Mouse (Mus musculus) lung, postnatal 10 days (tissue): ENCODE measurements at regions not wholly inside any gene's neighbourhood (a gene's known extent, or its start where the extent isn't known, plus 50 kb on each side); places are given as distances from the start of the nearest gene placed in this dataset.
A peak's percentile ranks its signal among the peaks of the same experiment; 100 is the strongest.

ENCODE experiments used
- DNase-seq: peaks from one replicate; pipeline ENCODE4 v3.0.0; 2021

- DNase-seq, result peak; percentile 68
Observed at GRCm38 (mm10) chr3:35323450-35324077, 430.3 kb upstream of the Atp11b start.

- DNase-seq, result no peak
Observed at GRCm38 (mm10) chr3:35324186-35324585, 429.7 kb upstream of the Atp11b start.

DNA sequence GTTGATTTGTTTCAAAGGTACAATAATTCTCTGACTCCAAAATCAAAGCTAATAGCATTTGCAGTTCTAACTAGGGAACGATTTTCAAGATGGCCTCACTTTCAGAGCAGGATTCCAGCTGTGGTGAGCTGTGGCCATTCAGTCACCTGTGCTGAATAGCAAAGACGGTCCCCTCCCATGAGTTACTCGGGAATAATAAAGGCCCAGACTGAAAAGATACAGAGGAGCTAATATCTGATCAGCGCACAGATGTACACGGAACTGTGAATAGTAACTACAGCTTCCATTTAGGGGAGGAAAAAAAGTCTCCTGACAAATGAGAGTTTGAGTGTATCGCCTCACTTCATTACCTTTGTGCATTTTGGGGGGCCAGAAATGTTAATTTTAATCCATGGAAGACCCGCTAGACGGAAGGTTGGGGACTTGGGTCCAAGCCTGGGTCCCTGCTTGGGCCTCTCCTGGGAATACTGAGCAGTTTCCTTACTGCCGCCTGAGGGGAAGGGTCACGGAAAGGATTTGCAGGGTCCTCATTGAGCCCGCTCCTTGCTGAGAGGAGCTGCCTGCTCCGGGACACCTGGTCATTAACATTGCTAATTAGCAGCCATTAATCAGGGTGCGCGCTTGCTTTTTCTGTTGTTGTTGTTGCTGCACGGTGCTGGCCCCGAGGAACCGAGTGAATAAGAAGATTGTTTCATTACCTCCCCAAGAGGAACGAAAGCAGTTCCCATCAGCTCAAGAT is 421.2 kb upstream of the Atp11b start:
- DNase-seq, result no peak

GRCm38 (mm10) chr3:35334017-35334416 is 419.9 kb upstream of the Atp11b start:
- DNase-seq, result no peak

DNA sequence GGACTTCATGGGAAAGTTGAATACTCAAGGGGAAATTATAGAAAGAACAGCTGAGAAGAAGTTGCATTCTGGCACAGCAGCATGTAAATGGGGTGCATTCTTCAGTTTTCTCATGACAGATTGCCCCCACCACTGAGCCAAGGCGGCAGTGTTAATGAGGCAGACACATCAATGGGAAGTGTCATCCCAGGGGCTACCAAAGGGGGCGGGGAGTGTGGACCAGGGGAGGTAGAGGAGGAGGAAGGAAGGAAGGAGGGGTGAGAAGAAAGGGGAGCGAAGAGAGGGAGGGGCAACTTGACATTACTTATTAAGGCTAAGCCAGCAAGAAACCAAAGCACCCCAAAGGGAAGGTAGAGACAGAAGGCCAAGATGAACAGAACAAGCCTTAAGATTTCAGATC is 419.4 kb upstream of the Atp11b start:
- DNase-seq, result no peak

- no peak for DNase-seq
Observed at GRCm38 (mm10) chr3:35335837-35336236, 418.1 kb upstream of the Atp11b start.

GRCm38 (mm10) chr3:35340525-35340924 is 413.4 kb upstream of the Atp11b start:
- no peak for DNase-seq

DNA sequence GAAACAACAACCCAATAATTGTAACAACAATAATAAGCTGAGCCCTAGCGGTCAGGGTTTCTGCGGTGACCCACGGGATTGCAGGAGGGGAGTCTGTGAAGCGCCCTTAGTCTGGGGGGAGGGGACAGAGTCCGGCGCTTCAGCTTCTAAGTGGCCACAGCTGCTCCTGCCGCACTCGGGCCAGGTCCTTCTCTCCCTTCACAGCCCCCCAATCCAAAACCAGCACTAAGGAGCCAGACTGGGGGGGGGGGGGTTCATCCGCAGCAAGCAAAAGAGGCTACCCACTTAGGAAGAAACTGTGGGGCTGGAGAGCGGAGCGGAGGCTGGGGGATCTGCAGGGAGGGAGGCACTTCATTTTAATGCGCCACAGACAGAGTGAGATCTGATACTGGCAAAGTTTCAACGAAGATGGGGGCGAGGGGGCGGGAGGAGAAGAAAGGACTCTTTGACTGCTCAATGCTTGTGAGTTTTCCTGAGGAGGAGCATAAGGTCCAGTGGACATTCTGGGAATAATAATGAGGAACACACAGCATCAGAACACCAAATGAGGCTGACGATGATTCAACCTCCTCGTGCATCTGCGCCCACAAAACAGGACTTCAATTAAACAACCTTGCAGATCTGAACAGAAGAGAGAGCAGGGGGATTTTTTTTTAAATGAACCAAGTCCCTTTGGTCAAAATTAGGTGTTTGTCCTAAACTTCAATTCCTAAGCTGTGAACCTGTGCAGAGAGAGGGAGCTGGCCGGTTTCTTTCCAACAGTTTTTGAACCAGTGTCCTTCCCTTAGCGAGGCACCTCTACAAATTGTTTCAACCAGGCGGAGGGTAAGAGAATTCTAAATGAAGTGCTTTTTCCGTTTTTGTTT is 412.7 kb upstream of the Atp11b start:
- DNase-seq, result peak; percentile 31

DNA sequence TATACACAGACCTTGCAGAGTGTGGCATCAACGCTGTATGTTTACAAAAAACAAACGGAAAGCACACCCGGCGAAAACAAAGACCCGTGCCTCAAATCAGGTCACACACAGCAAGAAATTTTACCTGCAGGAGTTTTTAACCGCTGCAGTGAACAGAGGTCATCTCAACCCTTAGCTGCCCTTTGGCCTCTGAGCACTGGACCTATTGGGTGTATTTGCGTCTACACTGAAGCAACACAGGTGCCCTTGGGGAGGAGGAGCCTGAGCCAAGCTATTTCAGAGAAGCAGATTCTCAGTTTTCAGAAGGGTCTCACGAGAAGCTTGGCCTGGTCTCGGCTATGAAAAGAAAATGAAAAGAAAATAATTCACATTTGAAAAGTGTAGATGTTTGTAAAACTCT is 412.1 kb upstream of the Atp11b start:
- no peak for DNase-seq

- no peak for DNase-seq
Observed at GRCm38 (mm10) chr3:35342584-35342983, 411.3 kb upstream of the Atp11b start.

DNA sequence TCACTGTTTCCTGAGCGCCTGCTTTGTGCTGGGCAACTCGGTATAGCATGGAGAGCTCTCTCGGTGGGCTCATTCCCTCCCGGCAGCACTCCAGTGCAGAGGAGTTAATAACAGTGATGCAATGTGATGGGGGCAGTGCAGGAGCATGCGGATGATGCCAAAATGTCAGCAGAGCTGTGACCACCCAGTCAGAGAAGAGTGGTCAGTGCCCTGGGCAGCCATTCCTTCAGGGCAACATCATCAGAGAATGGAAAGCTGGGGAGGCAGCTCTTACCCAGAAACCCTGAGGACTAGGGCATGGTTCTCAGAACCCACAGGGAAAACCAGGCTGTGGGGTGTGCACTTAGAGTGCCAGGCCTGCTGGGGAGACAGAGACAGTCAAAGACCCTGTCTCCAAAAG is 410.0 kb upstream of the Atp11b start:
- DNase-seq, result no peak

DNA sequence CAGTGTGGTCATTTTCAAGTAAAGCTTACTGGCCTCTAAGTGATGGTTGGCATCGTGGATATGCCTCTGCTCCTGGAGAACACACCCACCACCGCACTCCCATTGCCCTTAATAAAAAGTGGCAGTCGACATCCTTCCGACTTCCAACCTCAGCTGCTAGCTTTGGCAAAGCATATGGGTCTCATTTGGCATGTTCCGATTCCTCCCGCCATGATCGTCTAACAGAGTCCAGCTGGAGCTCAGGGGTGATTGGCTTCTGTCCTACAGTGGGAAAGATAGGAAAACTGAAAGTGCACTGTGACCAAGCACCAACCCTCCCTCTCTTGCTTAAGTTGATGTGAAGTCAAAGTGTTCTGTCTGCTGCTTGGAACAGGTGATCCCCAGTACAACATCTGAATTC is 404.8 kb upstream of the Atp11b start:
- no peak for DNase-seq

- no peak for DNase-seq
Observed at GRCm38 (mm10) chr3:35353442-35353841, 400.5 kb upstream of the Atp11b start.

DNA sequence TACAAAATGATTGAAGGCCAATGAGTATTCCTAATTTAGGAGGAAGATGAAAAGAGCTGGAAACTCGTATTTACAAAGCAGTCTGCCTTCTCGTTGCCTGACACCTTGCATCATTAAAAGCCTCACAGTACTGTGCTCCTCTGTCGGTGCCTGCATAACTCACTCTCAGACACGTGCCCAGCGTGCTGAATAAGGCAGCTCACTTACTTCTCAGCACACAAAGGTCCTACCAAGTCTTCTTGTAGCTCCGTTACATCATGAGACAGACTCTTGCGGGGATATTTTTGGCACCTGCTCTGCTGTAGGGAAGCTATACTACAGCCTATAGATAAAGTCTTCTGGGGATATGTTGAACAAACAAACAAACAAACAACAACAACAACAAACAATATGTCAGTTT is 400.0 kb upstream of the Atp11b start:
- no peak for DNase-seq

DNA sequence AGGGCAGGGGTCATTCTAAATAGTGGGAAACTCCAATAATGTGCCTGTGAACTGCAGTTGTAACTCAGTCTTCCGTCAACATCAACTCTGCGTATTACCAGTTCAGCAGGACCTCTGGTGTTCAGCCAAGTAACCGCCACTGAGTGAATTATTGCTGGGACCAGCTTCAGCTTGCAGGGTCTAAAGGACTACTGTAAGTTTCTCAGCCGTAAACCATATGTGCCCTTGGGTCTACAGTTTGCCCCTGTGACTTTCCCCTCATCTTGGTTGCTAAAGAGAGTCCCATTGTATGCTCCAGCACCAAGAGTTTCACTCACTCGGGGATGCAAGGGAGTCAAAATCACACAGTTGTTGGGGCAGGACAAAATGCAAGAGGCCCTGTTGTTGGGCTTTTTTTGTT is 399.6 kb upstream of the Atp11b start:
- no peak for DNase-seq

- no peak for DNase-seq
Observed at GRCm38 (mm10) chr3:35357111-35357510, 396.8 kb upstream of the Atp11b start.

GRCm38 (mm10) chr3:35358541-35358940 is 395.4 kb upstream of the Atp11b start:
- DNase-seq, result no peak

DNA sequence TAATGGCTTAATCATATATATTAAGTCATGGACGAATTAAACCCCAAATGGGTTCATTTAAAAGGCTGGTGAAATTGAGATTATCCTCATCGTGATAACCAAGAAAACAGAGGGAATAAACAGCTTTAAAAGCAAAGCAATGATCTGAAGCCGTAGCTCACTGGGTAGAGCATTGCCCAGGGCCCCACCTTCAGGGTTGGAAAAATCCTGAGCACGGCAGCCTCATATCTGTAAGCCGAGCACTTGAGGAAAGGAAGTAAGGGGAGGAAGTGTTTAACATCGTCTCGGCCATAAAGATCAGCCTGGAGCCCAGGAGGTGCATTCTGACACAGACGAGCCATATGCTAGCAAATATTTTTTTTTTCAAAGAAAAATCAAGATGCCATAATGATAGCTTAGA is 394.6 kb upstream of the Atp11b start:
- DNase-seq, result no peak

DNA sequence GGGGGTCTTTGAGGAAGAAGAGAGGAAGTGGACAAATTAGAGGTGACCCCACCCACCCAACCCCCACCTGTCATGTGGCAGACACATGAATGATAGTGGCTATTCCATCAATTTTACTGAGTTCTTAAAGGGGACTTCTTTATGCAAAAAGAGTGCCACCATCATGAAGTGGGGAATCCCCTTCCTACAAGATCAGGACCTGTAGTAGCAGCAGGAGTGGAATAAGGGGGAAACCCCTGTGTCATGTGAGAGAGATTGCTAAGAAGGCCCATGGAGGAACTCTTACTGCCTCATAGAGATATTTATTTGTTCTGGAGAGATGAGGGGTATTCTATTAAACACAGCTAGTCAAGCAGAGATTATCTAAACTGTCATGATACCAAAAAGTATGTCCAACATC is 393.4 kb upstream of the Atp11b start:
- no peak for DNase-seq

GRCm38 (mm10) chr3:35361086-35361485 is 392.8 kb upstream of the Atp11b start:
- no peak for DNase-seq

DNA sequence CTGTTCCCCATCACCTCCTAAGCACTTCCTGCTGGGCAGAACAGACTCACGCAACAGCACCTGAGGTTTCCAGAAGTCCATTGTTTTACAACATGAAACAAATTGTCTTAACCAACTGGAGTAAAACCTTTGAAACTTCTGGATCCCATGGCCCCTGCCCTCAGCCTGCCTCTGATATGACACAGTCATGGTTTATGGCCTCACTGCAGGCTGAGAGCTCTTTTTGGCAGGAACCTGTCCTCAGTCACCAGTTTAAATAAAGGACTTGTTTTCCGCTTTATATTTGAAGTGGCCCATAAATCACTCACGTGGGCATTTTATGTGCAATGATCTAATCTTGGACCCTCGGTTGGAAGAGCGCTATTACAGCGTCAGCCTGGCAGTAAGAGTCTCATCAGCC is 388.5 kb upstream of the Atp11b start:
- DNase-seq, result no peak

DNA sequence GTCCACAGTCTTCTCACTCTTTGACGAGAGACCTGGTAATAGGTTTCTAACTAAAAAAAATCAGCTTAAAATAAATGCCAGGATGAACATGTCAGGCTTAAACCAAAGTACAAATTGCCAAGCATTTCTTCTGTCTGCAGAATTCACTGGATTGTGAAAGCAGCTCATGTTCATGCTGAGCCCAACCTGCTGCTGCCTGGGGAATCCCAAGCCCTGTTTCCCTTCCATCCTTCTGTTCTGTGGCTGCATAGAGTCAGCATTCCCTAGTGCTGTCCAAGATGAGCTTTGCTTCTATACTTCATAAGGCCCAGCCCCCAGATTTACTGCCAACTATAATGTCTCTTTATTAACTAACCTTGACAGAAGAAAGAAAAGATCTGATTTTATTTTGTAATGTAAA is 381.6 kb upstream of the Atp11b start:
- no peak for DNase-seq

DNA sequence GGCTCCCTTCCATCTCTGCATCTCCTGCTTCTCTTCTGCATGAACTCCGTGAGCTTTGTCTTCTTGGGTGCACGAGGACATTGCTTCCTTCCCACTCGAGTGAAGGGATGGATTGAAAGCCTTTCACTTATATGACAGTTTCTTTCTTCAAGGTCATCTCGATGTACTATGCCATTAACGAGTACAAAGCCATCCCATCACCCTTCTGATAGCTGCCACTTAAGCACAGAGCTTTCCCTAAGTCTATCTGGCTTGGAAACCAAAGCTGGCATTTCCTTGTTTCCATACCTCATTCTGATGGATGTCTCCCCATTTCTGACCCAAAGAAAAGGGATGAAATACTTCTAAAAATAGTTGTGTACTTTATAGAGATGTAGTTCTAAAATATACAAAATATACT is 366.5 kb upstream of the Atp11b start:
- no peak for DNase-seq

DNA sequence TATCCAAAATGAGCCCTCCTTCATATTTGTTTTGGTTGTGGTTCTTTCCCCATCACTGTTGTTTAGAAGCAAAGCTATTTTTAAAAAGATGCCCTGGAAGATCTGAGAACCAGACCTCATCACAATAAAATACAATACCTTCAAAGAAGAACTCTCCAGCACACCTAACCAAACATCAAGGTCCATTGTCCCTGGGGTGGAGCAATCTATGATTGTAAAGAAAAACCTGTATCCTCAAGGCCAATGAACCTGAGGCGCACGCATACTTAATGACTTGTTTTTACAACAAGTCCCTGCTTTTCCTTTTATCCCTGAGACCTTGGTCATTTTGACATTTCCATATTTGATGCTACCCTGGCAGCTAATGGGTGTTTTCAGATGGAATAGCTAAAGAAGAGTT is 361.2 kb upstream of the Atp11b start:
- DNase-seq, result no peak
